Mouse (Mus musculus) lung, embryonic 16.5 days (tissue): ENCODE results near the gene Slc35a3. TPM values are rescaled to one million over a fixed set of nuclear protein-coding genes. Genes with fewer than 3 reads are reported as not detected.

Experiments
- ATAC-seq: fragments of 200-750 bp; cut with Nextera tagmentation; 2 replicates; pipeline ENCODE4 v1.8.0; 2017; ENCODE audit warnings: low read depth, mild to moderate bottlenecking, moderate library complexity
- H3K27ac ChIP-seq: fragments of 300-500 bp; sonication (generic); 2 replicates; pipeline ENCODE4 v1.5.1; 2014; ENCODE audit warnings: mild to moderate bottlenecking, control low read depth, low read length
- H3K27me3 ChIP-seq: fragments of 300-500 bp; sonication (generic); 2 replicates; pipeline ENCODE4 v1.6.1; 2014; ENCODE audit warnings: low read depth, low read length, mixed read lengths; ENCODE audit not compliant: control insufficient read depth, insufficient read depth
- H3K36me3 ChIP-seq: fragments of 300-500 bp; sonication (generic); 2 replicates; pipeline ENCODE4 v1.6.1; 2014; ENCODE audit warnings: low read length; ENCODE audit not compliant: control insufficient read depth, insufficient read depth
- H3K4me1 ChIP-seq: fragments of 300-500 bp; sonication (generic); replicated peaks from 2 replicates; pipeline ENCODE4 v1.6.1; 2014; ENCODE audit warnings: low read length, mixed read lengths; ENCODE audit not compliant: control insufficient read depth, insufficient read depth
- H3K4me2 ChIP-seq: fragments of 300-500 bp; sonication (generic); 2 replicates; pipeline ENCODE4 v1.6.1; 2014; ENCODE audit warnings: low read depth, low read length, control low read depth
- H3K4me3 ChIP-seq: fragments of 300-500 bp; sonication (generic); 2 replicates; pipeline ENCODE4 v1.5.1; 2014; ENCODE audit warnings: mild to moderate bottlenecking, low read length, control low read depth
- H3K9ac ChIP-seq: fragments of 300-500 bp; sonication (generic); 2 replicates; pipeline ENCODE4 v1.6.1; 2014; ENCODE audit warnings: low read length, control low read depth
- H3K9me3 ChIP-seq: fragments of 300-500 bp; sonication (generic); 2 replicates; pipeline ENCODE4 v1.6.1; 2016; ENCODE audit warnings: low read length; ENCODE audit not compliant: control insufficient read depth
- WGBS: fragments of 180-500 bp; shearing (Covaris S2); extraction: QIAGEN DNeasy Blood & Tissue Kit; methylation state at CpG from one replicate; pipeline ENCODE4 v1.1.7; 2014; 5-methylcytosine and 5-hydroxymethylcytosine counted together
- polyA plus RNA-seq: library from polyadenylated mRNA; unstranded; fragments of >200 nt; fragmentation: Nextera tagmentation; extraction: Ambion mirVana; gene quantifications from 2 replicates; pipeline ENCODE4 v1.2.1, GENCODE M21; 2015

The Slc35a3 gene
- polyA plus RNA-seq, 1 experiment from 2014 or later, result 15.4 TPM

DNA sequence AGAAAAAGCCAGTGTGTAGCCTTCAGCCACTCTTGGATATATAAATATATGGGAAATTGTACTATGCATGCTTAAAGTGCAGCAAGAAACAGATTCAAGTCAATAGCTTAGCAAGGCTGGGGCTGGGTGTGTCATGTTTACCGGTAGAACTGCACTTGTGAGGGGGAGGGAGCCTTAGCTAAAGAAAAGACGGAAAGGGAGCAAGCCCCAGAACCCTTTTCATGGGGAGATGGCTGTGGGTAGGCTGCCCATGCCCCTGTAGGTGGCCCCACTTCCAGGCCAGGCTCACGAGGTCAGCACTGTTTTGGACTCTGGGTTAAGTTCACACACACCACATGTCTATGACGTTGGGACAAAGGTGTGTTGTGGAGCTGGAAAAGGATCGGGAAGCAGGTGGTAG, 76.8 kb downstream of the Slc35a3 start:
- Histone ChIP-seq H3K4me3 (no peak overlapping the region), H3K4me1 (no peaks in the 10 kb centered on the region), H3K27ac (no peak overlapping the region)

DNA sequence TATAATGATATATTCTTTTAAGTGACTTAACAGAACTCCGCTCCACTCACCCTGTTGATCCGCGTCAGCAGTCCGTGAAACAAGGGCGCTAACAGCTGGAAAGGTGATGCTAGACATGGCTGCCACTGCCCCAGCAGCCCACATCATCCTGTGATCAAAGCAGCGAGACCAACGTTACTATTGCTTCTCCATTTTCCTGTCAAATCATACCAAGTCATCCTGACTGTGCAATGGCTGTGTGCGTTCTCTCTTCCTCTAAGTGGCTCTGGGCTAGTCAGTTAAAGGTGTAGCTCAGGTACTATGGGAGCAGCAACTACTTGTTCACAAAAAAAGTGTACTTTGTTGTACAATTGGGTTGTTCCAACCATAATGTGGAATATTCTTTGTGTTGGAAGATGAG, 77.8 kb downstream of the Slc35a3 start:
- WGBS, result 86% methylated on average over 8 of the region's 8 CpGs
- Histone ChIP-seq H3K9me3 (no peaks in the 10 kb centered on the region), H3K4me2 (no peak overlapping the region), H3K9ac (no peak overlapping the region), H3K27ac (no peak overlapping the region), H3K4me1 (no peaks in the 10 kb centered on the region), H3K27me3 (no peaks in the 10 kb centered on the region), H3K36me3 (peaks cover 33% of the 10 kb centered on the region), H3K4me3 (no peak overlapping the region)
- no peak for ATAC-seq

More for the DNA sequence above, 76.8 kb downstream of the Slc35a3 start:
- Histone ChIP-seq H3K9ac (no peak overlapping the region), H3K36me3 (peaks cover 37% of the 10 kb centered on the region), H3K4me2 (no peak overlapping the region), H3K27me3 (no peaks in the 10 kb centered on the region), H3K9me3 (no peaks in the 10 kb centered on the region)
- ATAC-seq, result no peak
- 65% methylated on average over 5 of the region's 5 CpGs for WGBS

DNA sequence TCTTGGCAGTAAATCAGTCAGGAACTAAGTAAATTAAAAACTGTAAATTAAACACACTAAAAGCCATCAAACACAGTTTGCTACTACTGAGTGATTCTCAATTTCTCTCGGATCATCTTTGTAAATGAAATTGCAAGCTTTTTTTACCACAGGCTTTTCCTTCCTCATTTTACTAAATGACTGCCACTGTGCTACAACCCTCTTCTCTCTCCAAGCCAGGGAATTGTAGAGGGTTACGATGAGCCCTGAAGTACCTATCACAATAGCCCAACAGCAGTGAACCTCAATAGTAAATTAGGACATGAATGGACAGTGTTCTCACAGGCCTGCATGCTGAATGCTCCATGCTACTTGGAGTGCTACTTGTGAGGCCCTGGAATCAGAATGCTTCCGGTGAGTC, 78.5 kb downstream of the Slc35a3 start:
- H3K9ac ChIP-seq, result no peak overlapping the region
- no peaks in the 10 kb centered on the region for H3K27me3 ChIP-seq
- no peaks in the 10 kb centered on the region for H3K9me3 ChIP-seq
- no peak overlapping the region for H3K27ac ChIP-seq
- no peaks in the 10 kb centered on the region for H3K4me1 ChIP-seq
- H3K4me2 ChIP-seq, result no peak overlapping the region
- no peak overlapping the region for H3K4me3 ChIP-seq
- no peak for ATAC-seq
- H3K36me3 ChIP-seq, result peaks cover 33% of the 10 kb centered on the region
- WGBS, result 85% methylated on average over 3 of the region's 3 CpGs

DNA sequence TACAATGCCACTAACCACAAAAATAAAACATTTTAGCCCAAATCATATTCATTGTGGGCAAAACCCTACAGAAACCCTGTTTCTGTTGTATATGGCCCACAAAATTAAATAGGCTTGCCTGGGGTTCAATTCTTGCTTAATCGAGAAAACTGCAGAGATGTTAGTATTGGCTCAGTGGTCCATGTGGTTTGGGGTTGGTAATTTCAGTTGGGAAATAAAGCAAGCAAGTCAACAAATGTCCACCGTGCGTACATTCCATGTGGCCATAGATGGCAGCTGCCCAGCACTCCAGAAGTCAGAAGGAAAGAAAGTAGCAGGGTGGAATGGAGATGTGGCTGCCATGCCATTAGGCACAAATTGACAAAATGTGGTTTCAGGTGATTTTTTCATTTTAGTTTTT, 79.7 kb downstream of the Slc35a3 start:
- Histone ChIP-seq H3K27ac (no peak overlapping the region), H3K36me3 (peaks cover 33% of the 10 kb centered on the region)
- 90% methylated on average over 3 of the region's 3 CpGs for WGBS

DNA sequence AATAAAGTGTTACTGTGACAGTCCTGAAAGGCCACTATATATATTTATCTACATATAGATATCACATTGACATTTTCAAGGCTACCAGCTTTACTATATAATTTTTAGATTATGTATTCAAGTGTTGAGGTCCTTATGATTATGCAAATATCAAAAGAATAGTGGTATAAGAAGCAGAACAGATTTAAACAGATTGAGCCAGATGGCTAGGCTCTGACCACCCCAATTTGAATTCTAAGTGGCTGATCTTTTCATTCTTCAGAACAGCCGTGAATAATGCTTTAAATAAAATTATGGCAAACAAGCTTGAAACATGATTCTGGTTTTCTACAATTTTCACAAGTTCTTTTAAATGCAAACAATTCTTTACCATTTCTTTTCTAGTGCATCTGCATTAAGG, 81.2 kb downstream of the Slc35a3 start:
- Histone ChIP-seq H3K4me2 (no peak overlapping the region), H3K9ac (no peak overlapping the region), H3K27ac (no peak overlapping the region), H3K4me1 (no peaks in the 10 kb centered on the region), H3K36me3 (peaks cover 32% of the 10 kb centered on the region), H3K4me3 (no peak overlapping the region), H3K27me3 (no peaks in the 10 kb centered on the region), H3K9me3 (no peaks in the 10 kb centered on the region)
- ATAC-seq, result no peak
- 78% methylated on average over 1 of the region's 1 CpGs for WGBS

More for the DNA sequence above, 79.7 kb downstream of the Slc35a3 start:
- Histone ChIP-seq H3K9me3 (no peaks in the 10 kb centered on the region), H3K9ac (no peak overlapping the region), H3K27me3 (no peaks in the 10 kb centered on the region), H3K4me2 (no peak overlapping the region), H3K4me1 (no peaks in the 10 kb centered on the region), H3K4me3 (no peak overlapping the region)
- no peak for ATAC-seq

DNA sequence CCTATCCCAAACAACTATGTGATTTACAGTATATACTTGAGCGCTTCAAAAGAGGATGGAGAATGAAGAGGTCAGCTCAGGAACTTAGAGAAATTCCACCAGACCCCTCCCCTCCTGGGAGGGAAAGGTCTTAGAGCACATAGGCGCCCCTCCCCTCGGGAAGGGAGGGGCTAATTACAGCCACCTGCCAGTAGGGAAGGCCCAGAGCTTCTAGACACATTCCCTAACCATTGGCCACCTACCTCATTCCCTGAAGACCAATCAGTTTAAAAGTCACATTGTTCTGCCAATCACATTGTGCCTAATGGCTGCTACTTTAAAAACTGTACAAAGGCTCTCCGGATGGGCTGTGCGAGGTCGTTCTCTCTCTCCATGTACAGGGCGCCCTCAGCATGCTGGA, 90.0 kb downstream of the Slc35a3 start:
- Histone ChIP-seq H3K9ac (no peak overlapping the region), H3K9me3 (no peaks in the 10 kb centered on the region), H3K4me2 (no peak overlapping the region), H3K36me3 (peaks cover 14% of the 10 kb centered on the region), H3K4me3 (no peak overlapping the region), H3K27me3 (no peaks in the 10 kb centered on the region), H3K27ac (no peak overlapping the region), H3K4me1 (no peaks in the 10 kb centered on the region)
- 94% methylated on average over 7 of the region's 7 CpGs for WGBS
- no peak for ATAC-seq

DNA sequence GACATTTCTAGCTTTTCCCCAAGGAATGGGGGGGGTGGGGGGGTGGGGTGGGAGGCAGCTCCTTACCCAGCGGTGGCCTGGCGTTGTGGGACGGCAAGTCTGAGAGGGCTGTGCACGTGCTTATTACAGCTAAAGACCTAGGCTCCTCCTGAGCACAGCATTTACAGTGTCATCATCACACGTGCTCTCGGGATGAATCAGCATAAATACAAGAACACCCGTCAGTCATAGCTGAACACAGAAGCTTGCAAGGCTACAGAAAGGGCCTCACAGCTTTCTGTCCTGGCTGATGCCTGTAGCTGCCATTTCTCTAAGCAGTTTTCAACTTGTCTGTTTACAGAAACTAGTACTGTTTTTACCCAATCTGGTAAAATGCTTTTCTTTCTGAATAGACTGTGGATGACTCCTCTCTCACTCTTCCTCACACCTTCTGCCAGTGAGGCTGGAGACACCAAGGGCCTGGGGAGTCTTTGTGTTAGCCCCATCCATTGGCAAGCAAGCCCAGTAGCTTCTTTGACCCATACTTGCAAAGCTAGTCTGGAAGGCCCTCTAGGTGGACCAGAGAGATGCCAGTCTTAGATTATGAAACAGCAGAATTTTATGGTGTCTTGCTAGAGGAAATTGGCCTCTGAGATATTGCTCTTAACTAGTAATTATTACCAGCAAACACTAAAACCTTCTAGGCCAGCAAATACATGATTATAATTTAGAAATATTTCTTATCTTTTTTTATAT, 91.8 kb downstream of the Slc35a3 start:
- 88% methylated on average over 7 of the region's 7 CpGs for WGBS
- Histone ChIP-seq H3K27ac (no peak overlapping the region), H3K9me3 (no peaks in the 10 kb centered on the region), H3K4me3 (no peak overlapping the region), H3K4me2 (no peak overlapping the region), H3K9ac (no peak overlapping the region), H3K27me3 (no peaks in the 10 kb centered on the region), H3K36me3 (peaks cover 16% of the 10 kb centered on the region), H3K4me1 (no peaks in the 10 kb centered on the region)
- no peak for ATAC-seq

Other genes with a start within 250 kb of the Slc35a3 start
- 54.2 and 57.5 TPM in 2 replicates for gene Rtca, start 204.6 kb downstream of the Slc35a3 start, polyA plus RNA-seq
- 15.9 and 21.0 TPM in 2 replicates for gene Dbt, start 199.8 kb downstream of the Slc35a3 start, polyA plus RNA-seq
- 0.67 and 0.93 TPM in 2 replicates for gene Lrrc39, start 149.9 kb downstream of the Slc35a3 start, polyA plus RNA-seq
- gene Sass6, start 117.8 kb downstream of the Slc35a3 start, polyA plus RNA-seq, result 22.3 and 29.2 TPM in 2 replicates
- 24.6 and 28.1 TPM in 2 replicates for gene Trmt13, start 98.2 kb downstream of the Slc35a3 start, polyA plus RNA-seq
- gene Mfsd14a, start 50.2 kb downstream of the Slc35a3 start, polyA plus RNA-seq, result 83.8 and 84.4 TPM in 2 replicates
- gene Gm43191, start 31.6 kb downstream of the Slc35a3 start, polyA plus RNA-seq, result not detected in 2 replicates
- 17.6 and 18.3 TPM in 2 replicates for gene Agl, start 95.3 kb upstream of the Slc35a3 start, polyA plus RNA-seq
- 7.2 and 7.5 TPM in 2 replicates for gene Frrs1, start 146.6 kb upstream of the Slc35a3 start, polyA plus RNA-seq